Mouse (Mus musculus) liver, adult 2 months (tissue): ENCODE data around the gene Bbx. TPM values are rescaled to one million over a fixed set of nuclear protein-coding genes. Genes with fewer than 3 reads are reported as not detected.
A peak's percentile ranks its signal among the peaks of the same experiment; 100 is the strongest.

Experiments
- DNase-seq: peaks from one replicate; pipeline ENCODE4 v3.0.0-alpha.2; 2011; ENCODE audit warnings: low read depth, low spot score; ENCODE audit errors: extremely low read depth
- H3K27ac ChIP-seq: fragments of 200-500 bp; replicated peaks from 2 replicates; pipeline ENCODE4 v1.5.1; 2012; ENCODE audit warnings: low read depth, mild to moderate bottlenecking, control low read depth, inconsistent platforms, low read length; ENCODE audit not compliant: insufficient read depth
- H3K27me3 ChIP-seq: fragments of 200-500 bp; 2 replicates; pipeline ENCODE4 v1.6.1; 2012; ENCODE audit warnings: mild to moderate bottlenecking, moderate library complexity, low read length, inconsistent platforms; ENCODE audit not compliant: control insufficient read depth, insufficient read depth
- H3K36me3 ChIP-seq: fragments of 200-500 bp; 2 replicates; pipeline ENCODE4 v1.6.1; 2012; ENCODE audit warnings: low read length, inconsistent platforms; ENCODE audit not compliant: control insufficient read depth, insufficient read depth
- H3K4me1 ChIP-seq: fragments of 200-500 bp; 2 replicates; pipeline ENCODE4 v1.6.1; 2011; ENCODE audit warnings: low read length; ENCODE audit not compliant: control insufficient read depth, insufficient read depth
- H3K4me3 ChIP-seq: fragments of 200-500 bp; 2 replicates; pipeline ENCODE4 v1.5.1; 2011; ENCODE audit warnings: low read depth, mild to moderate bottlenecking, control low read depth, low read length, moderate library complexity; ENCODE audit not compliant: insufficient read depth
- H3K79me2 ChIP-seq: fragments of 200-500 bp; 2 replicates; pipeline ENCODE4 v1.6.1; 2012; ENCODE audit warnings: inconsistent platforms, mild to moderate bottlenecking, low read length, moderate library complexity; ENCODE audit not compliant: control insufficient read depth, insufficient read depth
- H3K9ac ChIP-seq: fragments of 200-500 bp; 2 replicates; pipeline ENCODE4 v1.6.1; 2012; ENCODE audit warnings: low read depth, mild to moderate bottlenecking, control low read depth, inconsistent platforms, low read length
- CTCF ChIP-seq: fragments of 200-500 bp; IDR thresholded peaks from 2 replicates; pipeline ENCODE4 v1.5.1; 2011; ENCODE audit warnings: low read depth, low read length, control low read depth
- POLR2A ChIP-seq: fragments of 200-500 bp; IDR thresholded peaks from 2 replicates; pipeline ENCODE4 v1.6.1; 2011; ENCODE audit warnings: low read length, control low read depth; ENCODE audit not compliant: insufficient read depth; ENCODE audit errors: extremely low read depth
- WGBS: fragments of 180-500 bp; shearing (Covaris S2); methylation state at CpG from one replicate; pipeline ENCODE4 v1.1.7; 2018; 5-methylcytosine and 5-hydroxymethylcytosine counted together
- polyA plus RNA-seq: library from polyadenylated mRNA; depleted of rRNA; stranded (reverse); fragments of >200 nt; gene quantifications from 2 replicates; pipeline ENCODE4 v1.2.3, GENCODE M21; 2012
- total RNA-seq: library from RNA; depleted of rRNA; stranded (reverse); fragments of >200 nt; gene quantifications from 2 replicates; pipeline ENCODE4 v1.2.3, GENCODE M21; 2014

The Bbx gene
- total and polyA plus RNA-seq, 2 experiments = 2.0 to 9.7 TPM

DNA sequence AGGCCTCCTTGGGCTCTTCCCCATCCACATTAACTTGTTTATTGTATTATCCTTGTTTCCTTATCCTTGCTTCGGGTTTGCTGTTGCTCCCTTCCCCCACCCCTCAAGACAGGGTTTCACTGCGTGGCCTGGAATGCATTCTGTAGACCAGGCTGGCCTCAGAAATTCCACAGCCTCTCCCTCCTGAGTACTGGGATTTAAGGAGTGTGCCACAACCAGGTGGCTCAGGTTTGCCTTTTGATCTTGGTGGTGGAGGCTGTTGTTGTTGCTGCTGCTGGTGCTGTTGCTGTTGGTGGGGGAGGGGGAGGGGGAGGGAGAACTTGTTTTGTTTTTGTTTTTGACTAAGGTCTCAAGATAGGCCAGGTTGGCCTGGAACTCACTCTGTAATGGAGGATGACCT is 5.1 kb upstream of the Bbx start:
- no peak overlapping the region for H3K27ac ChIP-seq
- H3K36me3 ChIP-seq = no peaks in the 10 kb centered on the region
- H3K9ac ChIP-seq = no peak overlapping the region
- H3K27me3 ChIP-seq = no peaks in the 10 kb centered on the region; the same call in 1 of the 2 replicates
- H3K79me2 ChIP-seq = no peaks in the 10 kb centered on the region
- no peaks in the 10 kb centered on the region for H3K4me1 ChIP-seq
- TF ChIP-seq CTCF = no peak
- TF ChIP-seq POLR2A = no peak
- WGBS = 66% methylated on average over 2 of the region's 2 CpGs
- no peak overlapping the region for H3K4me3 ChIP-seq
- DNase-seq = no peak

DNA sequence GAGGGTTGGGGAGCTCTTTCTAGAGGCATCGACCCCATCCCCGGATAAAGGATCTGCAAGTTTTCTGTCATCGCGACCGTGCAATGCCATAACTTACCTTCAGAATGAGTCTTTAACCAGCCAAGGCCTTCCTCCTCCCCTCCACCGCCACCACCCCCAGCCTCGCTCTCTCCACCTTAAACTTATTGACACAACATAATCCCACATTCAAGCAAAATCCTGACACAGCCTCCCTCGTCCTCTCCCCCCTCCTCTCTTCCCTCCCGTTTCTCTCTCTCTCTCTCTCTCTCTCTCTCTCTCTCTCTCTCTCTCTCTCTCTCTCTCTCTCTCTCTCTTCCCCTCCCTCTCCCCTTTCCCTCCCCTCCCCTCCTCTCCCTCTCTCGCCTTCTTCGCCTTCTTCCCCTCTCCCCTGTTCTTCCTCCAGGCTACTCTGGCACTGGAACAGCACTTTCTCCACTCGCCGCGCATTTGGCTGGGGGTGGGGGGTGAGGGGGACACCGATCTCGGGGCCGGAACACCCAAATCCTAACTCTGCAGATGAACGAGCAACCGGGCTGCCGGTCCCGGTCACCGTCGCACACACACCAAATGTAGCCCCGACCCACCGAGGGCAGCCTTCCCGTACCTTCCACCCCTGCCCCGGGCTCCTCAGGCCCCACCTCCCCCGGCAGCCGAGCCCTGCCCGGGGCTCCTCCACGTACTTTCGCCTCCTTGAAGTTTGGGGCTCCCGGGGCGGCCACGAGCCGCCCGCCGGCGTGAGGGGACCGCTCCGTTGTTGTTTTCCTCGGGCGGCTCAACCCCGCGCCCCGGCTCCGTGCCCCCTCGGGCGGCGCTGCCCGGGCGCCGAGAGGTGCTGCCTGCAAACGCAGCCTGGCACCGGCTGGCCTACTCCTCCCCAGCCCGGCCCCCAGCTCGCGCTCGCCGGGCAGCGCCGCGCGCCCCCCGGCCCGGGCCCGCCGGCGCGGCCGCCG is 894 bp downstream of the Bbx start:
- Histone ChIP-seq H3K4me1 (peaks cover 5% of the 10 kb centered on the region; the same call in 1 of the 2 replicates), H3K36me3 (peaks cover 2% of the 10 kb centered on the region; the same call in 1 of the 2 replicates), H3K27me3 (no peaks in the 10 kb centered on the region), H3K9ac (peak overlapping the region; percentile 97), H3K4me3 (peak overlapping the region; percentile 92), H3K79me2 (0 out of 2 replicates have a peak, but pooled peaks cover 4% of the 10 kb centered on the region), H3K27ac (peak overlapping the region; percentile 86)
- peak; percentile 34 for DNase-seq
- WGBS = 2% methylated on average over 71 of the region's 72 CpGs
- TF ChIP-seq CTCF = no peak
- TF ChIP-seq POLR2A = no peak

DNA sequence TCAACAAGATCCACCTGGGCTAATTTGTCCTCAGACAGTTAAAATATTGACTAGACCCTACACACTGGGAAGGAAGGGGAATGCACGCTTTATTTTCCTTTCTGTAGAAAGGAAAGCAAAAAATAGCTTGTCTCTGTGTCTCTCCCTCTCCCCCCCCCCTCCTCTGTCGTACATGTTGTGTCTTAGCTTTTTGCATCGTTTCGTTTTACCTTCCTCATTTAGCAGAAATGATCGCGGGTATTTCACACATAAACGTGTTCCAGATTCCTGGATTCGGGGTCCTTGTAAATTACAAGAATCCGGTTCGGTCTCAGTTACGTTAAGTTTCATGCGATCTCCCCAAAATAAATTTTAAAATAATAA is 1.7 kb downstream of the Bbx start:
- 1% methylated on average over 12 of the region's 12 CpGs for WGBS
- Histone ChIP-seq H3K9ac (0 out of 2 replicates have a peak overlapping the region, but pooled peaks have one; percentile 17), H3K4me1 (peaks cover 5% of the 10 kb centered on the region; the same call in 1 of the 2 replicates), H3K36me3 (peaks cover 2% of the 10 kb centered on the region; the same call in 1 of the 2 replicates), H3K27me3 (no peaks in the 10 kb centered on the region), H3K4me3 (peak overlapping the region; percentile 92), H3K79me2 (0 out of 2 replicates have a peak, but pooled peaks cover 4% of the 10 kb centered on the region), H3K27ac (no peak overlapping the region)
- peak; percentile 17 for DNase-seq
- TF ChIP-seq CTCF (no peak), POLR2A (no peak)

DNA sequence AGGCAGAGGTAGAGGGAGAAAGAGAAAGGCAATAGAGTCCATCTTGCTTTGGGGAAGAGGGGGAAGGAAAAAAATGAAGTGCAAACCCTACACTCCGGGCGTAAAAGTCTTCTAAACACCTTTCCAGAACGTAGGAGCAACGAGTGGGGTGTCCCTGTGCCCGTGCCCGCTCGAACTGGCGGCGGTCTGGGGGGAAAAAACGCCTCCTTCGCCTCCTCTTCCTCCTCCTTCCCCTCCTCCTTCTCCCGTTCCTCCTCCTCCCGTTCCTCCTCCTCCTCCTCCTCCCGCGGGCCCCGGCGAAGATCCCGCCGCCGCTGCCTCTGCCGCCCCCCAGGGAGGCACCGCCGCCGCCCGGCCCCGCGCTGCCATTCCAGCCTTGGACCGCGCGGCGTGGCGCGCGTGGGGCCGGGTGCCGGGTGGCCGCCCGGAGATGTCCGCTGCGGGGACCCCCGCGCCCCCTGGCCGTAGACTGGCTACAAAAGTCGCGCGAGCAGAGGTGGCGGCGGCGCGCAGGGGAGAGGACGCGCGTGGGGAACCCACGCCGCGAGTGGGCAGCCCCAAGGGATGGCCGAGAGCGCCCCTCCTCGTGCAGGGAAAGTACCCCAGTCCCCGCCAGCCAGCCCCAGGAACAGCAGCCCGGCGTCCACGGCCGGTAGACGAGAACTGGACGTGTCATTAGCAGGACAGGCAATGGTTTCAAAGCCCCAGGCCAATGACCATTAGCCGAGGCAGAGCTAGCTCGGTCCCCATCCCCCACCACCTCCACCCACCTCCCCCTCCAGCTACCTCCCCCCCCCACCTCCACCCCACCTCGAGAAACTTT is 2.3 kb downstream of the Bbx start:
- peaks cover 2% of the 10 kb centered on the region; the same call in 1 of the 2 replicates for H3K36me3 ChIP-seq
- no peak for TF ChIP-seq POLR2A
- TF ChIP-seq CTCF = no peak
- DNase-seq = peak; percentile 16
- WGBS = 2% methylated on average over 66 of the region's 69 CpGs
- H3K27ac ChIP-seq = no peak overlapping the region
- H3K4me3 ChIP-seq = peak overlapping the region; percentile 92
- peaks cover 5% of the 10 kb centered on the region; the same call in 1 of the 2 replicates for H3K4me1 ChIP-seq
- H3K79me2 ChIP-seq = 0 out of 2 replicates have a peak, but pooled peaks cover 4% of the 10 kb centered on the region
- peak overlapping the region; percentile 83 for H3K9ac ChIP-seq
- no peaks in the 10 kb centered on the region for H3K27me3 ChIP-seq

DNA sequence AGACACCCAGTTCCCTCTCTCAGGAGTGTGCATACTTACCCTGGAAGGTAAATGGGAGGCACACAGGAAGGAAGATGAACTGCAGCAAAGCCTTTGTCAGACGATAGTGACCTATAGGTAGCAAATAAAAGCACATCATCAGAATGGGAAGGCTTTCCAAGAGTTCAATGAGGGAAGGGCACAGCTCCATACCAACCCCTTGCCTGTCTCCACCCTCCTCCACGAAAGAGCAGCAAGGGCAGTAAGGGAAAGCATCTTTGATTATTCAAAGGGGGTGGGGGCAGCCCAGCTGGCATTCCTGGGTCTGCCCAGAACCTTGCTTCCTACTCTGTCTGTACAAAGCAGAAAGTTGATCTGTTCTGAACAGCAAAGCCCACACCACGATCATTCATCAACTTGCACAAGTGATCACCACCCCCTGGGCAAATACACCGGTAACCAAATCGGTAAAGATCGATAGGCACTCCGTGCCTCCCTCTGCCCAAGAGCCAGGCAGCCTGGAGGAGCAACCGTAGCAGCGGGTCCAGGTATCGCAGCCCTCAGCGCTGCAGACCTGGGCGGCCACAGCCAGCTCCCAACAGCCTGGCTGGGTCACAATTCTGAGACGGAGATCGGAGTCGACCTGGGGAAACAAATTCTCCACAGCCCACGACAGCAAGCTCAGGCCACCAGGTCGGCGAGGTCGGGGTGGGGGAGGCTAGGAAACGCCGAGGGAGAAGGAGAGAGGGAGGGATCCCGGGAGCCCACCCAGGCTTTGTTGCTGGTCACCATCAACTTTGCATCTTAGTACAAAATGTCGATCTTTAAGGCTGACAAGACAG is 3.1 kb downstream of the Bbx start:
- H3K27me3 ChIP-seq = no peaks in the 10 kb centered on the region
- peak overlapping the region; percentile 92 for H3K4me3 ChIP-seq
- no peak overlapping the region for H3K27ac ChIP-seq
- WGBS = 15% methylated on average over 23 of the region's 23 CpGs
- H3K79me2 ChIP-seq = 0 out of 2 replicates have a peak, but pooled peaks cover 4% of the 10 kb centered on the region
- DNase-seq = peak; percentile 26
- H3K36me3 ChIP-seq = peaks cover 2% of the 10 kb centered on the region; the same call in 1 of the 2 replicates
- TF ChIP-seq CTCF (no peak), POLR2A (no peak)
- H3K9ac ChIP-seq = peak overlapping the region; percentile 83
- peaks cover 5% of the 10 kb centered on the region; the same call in 1 of the 2 replicates for H3K4me1 ChIP-seq
